Mouse (Mus musculus) olfactory bulb, adult 2 months (tissue): ENCODE measurements at regions not wholly inside any gene's neighbourhood (a gene's known extent, or its start where the extent isn't known, plus 50 kb on each side); places are given as distances from the start of the nearest gene placed in this dataset.

ENCODE experiments used
- CTCF ChIP-seq: fragments of 200-500 bp; IDR thresholded peaks from 2 replicates; pipeline ENCODE4 v1.5.1; 2012; ENCODE audit warnings: low read depth, mild to moderate bottlenecking, low read length, moderate library complexity; ENCODE audit not compliant: insufficient read depth
- POLR2A ChIP-seq: fragments of 200-500 bp; IDR thresholded peaks from 2 replicates; pipeline ENCODE4 v1.6.1; 2012; ENCODE audit warnings: mild to moderate bottlenecking, low read depth, low read length, moderate library complexity; ENCODE audit not compliant: insufficient read depth

DNA sequence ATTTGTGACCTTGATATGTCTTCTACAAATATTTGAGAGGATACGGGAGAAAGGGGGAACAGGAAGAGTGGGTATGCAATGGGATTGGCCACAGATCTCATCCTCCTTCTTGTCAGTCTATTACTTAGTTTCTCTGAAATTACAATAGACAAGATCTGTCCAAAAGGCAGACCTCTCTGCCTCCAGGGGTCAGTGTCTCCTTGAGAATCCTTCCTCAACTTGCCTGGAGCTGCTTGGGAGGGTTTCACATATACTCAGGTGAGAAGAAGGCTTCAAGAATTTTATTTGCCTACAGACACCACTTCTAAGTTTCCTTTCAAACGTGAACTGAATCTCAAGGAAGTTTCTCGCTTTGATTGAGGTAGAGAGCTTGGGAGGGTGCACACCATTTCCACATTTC is 575.0 kb upstream of the Fam241a start:
- TF ChIP-seq CTCF (no peak), POLR2A (no peak)
